Mouse (Mus musculus) CD4-positive helper T cell, adult 2 months (primary cell): ENCODE data around the gene Kif12.
A peak's percentile ranks its signal among the peaks of the same experiment; 100 is the strongest.

Experiments
- DNase-seq: peaks from one replicate; pipeline ENCODE4 v3.0.0-alpha.2; 2012; ENCODE audit warnings: low read depth, missing footprints, low spot score

The Kif12 gene

GRCm38 (mm10) chr4:63158961-63159592, 12.9 kb downstream of the Kif12 start:
- DNase-seq, result peak; percentile 25

- no peak for DNase-seq
Observed at GRCm38 (mm10) chr4:63158192-63158591, 13.7 kb downstream of the Kif12 start.

DNA sequence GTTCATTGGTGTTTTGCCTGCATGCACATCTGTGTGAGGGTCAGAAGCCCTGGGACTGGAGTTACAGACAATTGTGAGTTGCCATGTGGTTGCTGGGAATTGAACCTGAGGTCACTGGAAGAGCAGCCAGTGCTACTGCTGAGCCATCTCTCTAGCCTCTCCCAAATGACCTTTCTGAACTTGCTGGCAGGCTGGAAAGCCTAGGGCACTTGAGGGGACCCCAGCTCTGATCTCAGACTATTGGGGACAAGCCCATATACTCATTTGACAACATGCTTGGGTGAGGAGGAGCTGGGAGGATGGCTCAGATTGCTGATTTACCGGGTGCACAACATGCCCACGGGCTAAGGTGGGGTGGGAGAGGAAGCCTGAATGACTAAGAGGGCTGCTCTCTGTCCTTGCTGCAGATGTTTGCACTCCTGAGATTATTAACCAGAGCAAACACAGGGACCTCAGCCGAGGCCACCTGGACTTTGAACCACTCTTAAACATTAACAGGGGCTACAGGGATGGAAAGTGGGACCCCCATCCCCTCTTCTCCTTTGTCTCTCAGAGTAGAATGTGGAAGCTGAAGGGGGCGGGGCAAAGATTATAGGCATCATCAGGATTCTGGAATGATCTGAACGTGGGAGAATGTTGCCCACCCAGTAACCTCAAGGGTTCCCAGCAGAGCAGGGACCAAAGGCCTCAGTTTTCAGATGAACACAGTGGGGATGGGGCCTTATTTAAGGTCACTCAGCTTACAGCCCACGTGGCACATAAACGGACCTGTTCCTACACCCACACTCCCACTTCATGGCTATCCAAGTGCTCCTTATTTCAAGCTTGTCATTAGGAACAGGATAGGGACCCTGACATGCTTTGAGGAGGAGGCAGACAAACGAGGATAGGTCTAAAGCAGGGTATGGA, 15.0 kb downstream of the Kif12 start:
- no peak for DNase-seq

GRCm38 (mm10) chr4:63155596-63155995, 16.3 kb downstream of the Kif12 start:
- no peak for DNase-seq

- no peak for DNase-seq
Observed at GRCm38 (mm10) chr4:63154699-63155098, 17.2 kb downstream of the Kif12 start, which contains the start of gene Ambp. Ambp (minus strand) TSS chr4:63154799.

DNA sequence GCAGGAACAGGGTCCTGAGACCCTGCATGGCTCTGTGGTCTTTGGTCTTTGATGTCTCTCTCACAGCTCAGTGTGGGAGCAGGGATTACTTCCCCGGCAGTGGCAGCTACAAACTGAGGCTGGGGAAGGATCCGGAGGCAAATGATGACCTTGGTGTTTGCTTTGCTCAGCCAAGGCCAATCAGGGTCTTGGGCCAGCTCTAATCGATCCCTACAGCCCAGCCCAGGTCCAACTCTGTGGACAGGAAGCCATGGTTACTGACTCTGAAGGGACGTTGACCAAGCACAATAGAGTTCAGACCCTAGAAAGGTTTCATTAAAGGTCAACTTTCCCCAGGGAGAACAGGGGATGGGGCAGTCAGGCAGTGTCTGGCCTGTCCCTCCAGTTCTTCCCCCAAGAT, 17.9 kb downstream of the Kif12 start:
- no peak for DNase-seq

DNA sequence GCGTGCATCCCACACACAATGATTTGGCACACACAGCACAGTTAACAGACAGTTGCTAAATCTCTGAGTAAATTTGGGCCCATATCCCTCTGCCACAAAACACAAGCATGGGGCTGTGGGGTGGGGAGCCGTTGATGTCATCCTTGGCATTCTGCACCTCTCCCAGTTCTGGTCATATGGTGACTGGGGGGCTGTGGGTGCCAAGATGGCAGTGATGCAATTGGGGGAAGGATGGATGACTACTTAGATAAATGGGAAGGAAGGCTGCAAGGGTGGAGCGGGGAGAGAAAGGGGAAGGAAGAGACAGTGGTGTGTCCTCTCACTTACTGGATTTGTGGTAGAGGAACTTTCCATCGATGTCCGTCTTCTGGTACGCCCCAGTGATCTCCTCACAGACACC, 20.8 kb downstream of the Kif12 start:
- no peak for DNase-seq

- no peak for DNase-seq
Observed at GRCm38 (mm10) chr4:63147268-63147667, 24.7 kb downstream of the Kif12 start.

GRCm38 (mm10) chr4:63129891-63130624, 41.9 kb downstream of the Kif12 start:
- no peak for DNase-seq

DNA sequence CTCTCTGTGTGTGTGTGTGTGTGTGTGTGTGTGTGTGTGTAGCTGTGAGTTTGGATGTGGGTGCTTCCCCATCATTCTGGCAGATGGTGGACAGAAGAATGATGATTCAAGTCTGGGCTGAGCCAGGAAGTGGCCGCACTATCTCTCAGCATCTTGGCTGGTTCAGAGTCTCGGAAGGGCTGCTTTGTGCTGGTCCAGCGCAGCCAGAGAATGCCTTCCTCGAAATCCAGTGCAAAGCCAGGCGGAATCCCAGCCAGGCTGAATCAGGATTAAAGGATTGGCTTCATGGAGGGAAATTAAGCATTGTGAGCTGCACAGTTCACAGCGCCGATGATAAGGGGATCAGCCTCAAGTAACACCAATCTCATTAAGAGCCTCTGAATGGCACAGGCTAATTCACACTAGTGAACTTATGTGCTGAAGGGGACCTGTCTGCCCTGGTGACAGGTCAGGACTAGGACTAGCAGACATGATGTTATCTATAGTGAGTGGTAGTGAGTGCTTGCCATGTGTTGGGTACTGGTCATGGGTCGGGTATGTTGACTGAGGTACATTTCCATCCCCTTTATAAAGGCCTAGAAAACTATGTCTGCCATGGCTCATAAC, 47.0 kb downstream of the Kif12 start:
- no peak for DNase-seq

DNA sequence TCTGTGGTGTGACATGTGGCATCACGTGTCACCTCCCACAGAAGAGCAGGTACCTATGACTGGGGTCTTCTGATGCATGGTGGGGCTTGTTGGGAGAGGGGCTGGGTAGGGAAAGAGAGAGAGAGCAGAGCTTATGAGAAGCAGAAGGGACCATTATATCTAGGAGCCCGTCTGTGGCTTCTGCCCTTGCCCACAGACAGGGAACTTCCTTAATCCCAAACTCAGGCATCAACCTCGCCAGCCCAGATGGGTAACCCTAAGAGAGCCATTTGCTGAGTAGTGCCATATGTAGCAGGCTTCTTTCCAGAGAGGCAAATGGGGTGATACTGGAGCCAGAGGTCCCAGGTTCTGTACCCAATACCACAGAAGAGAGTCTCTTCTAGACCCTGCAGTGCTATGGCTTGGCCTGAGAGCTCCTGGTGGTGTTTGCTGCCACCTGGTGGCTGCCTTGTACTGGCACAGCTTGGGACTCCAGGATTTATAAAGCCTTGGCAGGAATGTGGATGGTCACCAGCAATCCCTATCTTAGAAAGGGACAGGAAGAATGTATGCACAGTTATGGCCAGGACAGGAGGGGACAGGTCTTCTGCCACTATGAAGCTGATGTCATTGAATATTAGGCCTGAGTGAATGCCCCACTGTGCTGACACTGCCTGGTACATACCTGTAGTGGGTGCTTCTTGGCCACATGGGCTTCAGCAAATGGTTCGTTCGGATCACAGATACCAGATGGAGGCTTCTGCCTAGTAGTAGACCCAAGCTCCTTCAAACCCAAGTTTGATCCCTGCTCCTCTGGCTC, 53.1 kb downstream of the Kif12 start:
- peak; percentile 67 for DNase-seq
